Mouse (Mus musculus) layer of hippocampus, postnatal 10 days (tissue): Measurements from ENCODE around the gene Smc5. TPM values are rescaled to one million over a fixed set of nuclear protein-coding genes. Genes with fewer than 3 reads are reported as not detected.

Experiments used
- DNase-seq, 2 experiments: peaks; one replicate each; pipeline ENCODE4 v3.0.0; 2021; ENCODE audit warnings: low spot score in 2 of 2
- total RNA-seq, 2 experiments: library from RNA; stranded (reverse); gene quantifications; 2 replicates each; pipeline ENCODE4 v1.2.3; 2021

The Smc5 gene
- total RNA-seq, 2 experiments from 2014 or later = 39.1 to 41.3 TPM

DNA sequence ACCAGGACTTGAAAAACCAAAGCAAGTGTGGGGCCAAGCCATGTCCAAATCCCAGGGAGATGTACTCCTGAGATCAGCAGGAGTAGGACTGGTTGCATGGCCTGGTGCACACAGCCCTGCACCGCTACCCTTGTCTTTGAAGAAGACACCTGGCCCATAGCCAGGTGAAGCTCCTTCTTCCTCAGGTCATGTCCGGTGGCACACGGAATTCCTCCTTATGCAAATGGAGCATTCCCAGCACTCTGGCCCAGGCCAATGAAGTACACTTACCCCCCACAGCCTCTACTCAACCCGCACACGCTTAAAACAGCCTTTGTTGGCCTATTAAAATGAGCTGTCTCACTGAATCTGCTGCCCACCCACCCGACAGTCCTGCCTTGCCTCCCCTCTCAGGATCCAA lies 82.2 kb downstream of the Smc5 start:
- no peak for DNase-seq

DNA sequence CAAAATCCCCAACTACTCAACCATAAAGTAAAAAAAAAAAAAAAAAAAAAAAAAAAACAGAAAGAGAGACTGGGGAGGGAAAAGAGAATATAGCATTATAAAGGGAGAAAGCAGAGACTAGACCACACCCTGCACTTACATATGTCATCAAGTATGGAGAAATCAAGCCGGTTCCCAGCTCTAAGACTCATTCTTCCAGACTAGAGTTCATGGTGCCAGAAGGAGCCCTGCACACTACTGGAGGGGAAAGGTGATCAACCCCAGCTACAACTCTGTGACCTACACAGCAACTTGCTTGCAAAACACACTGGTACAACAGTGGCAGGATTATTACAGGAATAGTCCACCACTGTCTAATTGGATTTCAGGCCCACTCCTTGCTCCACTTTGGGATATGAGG lies 84.0 kb downstream of the Smc5 start:
- no peak for DNase-seq

DNA sequence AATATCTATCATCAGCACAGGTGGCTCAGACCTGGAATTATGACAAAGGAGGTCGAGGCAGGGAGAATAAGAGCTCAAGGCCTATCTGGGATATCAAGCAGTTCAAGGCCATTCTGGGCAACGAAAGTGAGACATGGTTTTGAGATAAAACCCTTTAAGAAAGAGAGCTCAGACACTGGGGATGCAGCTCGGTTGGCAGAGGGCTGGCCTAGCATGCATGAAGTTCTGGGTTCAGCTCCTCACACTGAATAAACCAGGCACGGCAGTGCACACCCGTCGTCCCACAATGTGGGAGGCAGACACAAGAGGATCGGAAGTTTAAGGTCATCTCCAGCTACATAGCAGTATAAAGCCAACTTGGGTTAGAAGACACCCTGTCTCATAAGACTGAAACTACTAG lies 84.7 kb downstream of the Smc5 start:
- no peak for DNase-seq

DNA sequence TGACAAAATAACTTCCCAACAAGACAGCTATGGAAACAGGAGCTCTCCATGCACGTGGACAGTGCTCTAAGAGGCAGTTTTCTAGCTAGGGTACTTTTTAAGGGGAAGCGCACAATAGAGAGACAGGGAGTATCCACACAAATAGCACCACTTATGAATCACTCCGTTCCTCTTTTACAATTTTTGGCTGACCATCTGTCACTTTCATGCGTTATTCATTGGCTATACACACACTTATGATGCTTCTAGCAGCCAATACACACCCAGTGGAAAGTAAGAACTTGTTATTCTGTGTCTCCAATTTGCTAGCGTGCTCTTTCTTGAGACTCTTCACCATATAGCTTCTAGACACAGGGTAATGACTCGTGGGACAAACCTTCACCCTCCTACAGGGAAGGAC lies 86.0 kb downstream of the Smc5 start:
- DNase-seq = no peak

DNA sequence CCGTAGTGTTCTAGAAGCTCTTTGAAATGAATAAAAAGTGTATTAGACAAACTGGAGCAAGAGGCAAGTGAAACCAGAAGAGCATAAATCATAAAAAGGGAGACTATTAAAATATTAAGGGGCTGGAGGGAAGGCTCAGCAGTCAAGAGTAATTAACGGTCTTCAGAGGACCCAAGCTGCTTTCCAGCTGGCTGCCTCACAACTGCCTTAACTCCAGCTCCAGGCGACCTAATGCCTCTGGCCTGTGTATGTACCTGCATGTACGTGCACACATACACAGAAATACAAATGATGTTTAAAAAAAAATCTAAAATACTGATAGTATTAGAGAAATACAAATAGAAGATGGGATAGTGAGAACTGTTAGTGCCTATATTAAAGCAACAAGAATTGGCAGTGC lies 89.6 kb downstream of the Smc5 start:
- DNase-seq = no peak

DNA sequence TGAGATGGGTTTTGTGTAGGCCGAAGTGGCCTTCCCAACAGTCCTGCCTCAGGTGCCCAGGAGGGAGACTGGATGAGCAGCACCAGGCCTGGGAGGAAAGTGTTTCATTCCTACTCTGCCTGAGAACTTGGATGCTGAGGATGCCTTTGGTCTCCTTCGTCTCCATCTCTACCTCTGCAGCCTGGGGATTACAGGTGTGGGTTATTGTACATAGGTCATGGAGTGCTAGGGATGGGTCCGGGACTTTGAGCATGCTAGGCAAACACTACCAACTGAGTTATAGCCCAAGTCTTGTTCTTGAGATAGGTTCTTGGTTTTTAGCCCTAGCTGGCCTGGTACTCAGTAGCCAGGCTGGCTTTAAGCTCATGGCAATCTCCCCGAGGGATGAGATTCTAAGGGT lies 90.2 kb downstream of the Smc5 start:
- no peak for DNase-seq

DNA sequence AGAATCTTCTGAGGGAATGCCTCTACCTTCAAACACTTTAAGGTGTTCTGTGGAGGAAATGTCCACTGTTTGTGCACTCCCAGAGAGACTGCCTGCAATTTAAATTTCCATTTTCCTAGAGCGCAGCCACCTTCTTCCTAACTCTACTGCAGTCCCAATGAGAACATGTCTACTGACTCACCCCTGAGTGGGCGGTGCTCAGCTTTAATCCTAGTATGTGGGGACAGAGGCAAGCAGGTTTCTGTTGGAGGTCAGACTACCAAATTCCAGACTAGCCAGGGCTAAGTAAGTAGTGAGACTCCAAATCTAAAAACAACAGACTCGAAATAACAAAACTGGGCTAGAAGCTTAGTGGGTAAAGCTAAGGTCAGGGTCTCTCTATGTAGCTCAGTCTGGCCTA lies 95.2 kb downstream of the Smc5 start:
- DNase-seq = no peak

DNA sequence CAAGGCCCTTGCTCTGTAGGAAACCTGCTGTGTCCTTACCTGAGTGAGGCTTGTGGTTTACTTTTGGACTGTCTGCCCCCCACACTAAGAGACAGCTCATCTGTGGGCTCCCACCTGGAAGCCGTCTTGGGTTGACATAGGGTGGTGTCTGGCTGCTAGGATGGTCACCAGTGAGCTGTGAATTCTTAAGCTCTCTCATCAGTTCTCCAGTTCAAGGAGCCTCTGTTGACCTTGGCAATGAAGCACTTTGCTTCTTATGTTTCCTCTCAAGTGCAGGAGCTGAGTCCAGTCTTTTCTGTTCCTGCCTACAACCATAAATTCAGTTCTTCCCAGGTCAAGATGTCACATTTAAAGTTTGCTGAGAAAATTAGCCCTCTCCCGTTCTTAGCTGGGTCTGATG lies 98.2 kb downstream of the Smc5 start:
- DNase-seq = no peak

DNA sequence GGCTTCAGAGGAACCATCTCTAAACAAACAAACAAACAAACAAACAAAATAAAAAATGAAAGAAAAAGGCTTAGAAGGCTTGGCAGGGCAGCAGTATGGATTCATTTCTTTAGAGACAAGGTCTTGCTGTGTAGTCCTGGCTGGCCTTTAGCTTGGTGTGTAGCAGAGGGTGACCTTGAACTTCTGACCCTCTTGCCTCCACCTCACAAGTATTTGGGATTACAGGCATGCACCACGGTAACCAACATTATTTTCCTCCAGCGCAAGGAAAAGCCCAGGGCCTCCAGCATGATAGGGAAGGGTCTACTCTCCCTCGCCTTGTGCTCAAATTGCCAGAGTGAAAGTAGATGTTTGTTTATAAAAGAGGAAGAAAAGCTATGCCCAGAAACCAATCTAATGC lies 98.6 kb downstream of the Smc5 start:
- DNase-seq = no peak

DNA sequence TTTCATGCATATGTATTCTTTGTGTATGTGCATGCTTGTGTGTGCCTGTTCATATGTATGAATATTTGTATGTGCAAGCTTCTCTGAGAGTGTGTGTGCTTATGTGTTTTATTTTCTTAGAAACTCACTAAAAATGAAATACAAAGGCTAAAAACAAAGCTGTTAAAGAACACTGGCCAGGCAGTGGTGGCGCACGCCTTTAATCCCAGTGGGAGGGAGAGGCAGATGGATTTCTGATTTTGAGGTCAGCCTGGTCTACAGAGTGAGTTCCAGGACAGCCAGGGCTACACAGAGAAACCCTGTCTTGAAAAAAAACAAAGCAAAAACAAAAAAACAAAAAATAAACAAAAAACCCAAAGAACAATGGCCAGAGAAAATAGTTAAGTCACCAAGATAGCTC lies 102.6 kb downstream of the Smc5 start:
- no peak for DNase-seq

DNA sequence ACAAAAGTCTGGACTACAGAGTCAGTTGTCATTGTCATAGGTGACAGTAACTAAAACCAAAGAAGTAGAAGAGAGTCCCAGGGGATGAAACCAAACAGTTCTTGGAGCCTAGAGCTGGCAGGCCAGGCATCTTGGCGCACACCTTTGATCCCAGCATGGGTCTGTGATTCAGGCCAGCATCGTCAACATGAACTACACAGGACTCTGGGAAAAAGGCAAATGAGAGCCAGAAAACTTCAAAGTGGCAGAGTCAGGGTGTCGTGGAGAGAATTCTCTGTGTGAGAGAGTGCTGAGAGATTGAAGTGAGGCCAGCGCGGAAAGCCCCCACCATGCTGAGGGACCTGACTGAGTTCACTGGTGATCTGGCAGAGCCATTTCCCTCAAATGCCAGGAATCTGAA lies 103.2 kb downstream of the Smc5 start:
- DNase-seq = peak in 1 of 2 experiments; percentile 55

DNA sequence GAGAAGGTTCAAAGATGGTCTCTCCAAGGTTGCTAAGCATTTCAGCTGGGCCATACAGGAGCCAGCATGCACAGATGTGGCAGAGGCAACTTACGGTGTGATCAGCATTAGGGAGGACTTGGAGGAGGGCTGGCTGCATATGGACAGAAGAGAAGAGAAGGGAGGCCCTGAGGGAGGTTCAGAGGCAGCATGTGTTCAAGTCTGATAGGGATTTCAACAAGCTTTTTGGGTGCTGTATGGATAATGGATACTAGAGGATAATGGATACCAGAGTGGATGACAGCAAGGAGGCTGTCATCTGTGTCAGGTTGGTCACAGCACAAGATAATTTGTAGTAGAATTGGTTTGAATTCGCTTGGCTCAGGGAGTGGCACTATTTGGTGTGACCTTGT lies 104.0 kb downstream of the Smc5 start:
- no peak for DNase-seq

DNA sequence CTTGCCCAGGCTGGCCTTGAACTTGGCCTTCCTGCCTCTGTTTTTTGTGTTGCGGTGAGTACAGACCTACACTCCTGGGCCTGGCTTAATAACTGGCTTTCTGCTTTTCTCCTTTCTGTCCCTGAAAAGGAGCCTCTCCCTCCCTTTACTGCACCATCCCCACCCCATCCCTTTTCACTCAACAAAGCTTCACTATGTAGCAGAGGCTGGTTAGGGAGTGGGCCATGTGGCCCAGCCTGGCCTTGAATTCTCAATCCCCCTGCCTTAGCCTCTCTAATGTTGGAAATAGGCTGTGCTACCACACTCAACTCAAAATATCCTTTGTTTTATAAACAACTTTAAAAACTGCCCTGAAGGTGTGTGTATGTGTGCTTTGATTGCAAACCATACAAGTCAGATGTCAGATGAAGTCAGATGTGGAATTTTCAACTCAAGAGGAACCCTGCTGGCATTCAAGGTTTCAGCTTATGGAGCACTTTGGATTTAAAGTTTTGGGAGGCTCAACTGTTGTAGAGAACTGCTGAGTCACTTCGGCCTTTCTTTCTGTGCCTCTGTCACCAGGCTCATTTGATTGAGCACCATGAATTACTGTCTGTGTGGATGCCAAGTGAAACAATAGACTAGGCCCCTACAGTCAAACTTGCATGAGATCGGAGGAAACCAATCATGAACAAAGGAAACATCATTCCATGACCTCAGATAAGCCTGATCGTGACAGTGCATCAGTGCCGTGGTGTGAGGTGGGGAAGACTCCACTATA lies 104.6 kb downstream of the Smc5 start:
- no peak for DNase-seq

DNA sequence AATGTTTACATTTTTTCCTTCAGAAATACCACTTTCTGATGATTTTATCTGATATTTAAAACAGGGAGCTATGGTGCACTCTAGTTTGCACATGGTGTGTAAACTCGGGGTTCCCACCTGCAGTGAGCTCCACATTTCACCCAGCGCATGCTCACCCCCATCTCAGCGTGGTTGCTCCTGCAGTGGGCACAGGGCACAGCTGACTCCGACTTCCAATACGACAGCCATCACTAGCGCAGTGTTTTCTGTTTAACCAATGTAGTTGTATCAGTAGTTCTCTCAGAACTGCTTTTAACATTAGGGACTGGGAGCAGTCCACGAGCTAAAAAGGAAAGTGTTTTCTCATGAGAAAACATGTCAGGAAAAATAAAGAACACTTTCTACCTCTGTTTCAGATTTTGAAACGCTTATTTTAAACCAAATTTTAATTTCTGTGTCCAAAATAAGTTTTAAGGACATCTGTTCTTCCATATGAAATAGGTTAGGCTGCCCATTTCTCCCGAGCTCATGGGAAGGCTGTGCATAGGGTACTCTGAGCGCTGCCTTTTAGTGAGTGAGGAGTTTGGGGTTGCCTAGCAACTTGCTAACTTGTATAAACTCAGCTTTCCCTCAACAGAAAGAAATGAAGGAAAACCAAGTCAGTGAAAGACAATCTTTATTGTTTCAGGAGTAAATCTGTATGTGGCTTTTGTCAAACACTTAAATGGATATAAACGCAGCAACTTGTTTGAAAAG lies 107.0 kb downstream of the Smc5 start:
- DNase-seq = no peak

DNA sequence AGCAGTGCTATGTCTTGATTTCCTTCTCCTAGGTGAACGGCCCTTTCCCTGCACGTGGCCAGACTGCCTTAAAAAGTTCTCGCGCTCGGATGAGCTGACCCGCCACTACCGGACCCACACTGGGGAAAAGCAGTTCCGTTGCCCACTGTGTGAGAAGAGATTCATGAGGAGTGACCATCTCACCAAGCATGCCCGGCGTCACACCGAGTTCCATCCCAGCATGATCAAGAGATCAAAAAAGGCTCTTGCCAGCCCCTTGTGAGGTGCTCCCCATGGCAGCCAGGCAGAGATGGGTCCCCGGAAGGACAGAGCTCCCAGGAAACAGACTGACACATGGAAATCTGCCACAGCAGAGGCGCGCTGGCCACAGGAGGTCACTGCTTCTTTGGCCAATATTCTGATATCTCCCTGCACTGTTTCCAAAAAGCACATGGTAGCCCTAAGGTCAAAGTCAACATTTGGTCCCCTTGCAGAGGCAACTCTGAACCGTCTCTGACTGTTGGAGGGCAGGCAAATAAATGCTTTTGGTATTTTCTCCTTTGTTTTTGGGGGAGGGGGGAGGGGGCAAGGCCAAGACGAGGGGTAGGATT lies 109.0 kb downstream of the Smc5 start:
- no peak for DNase-seq

DNA sequence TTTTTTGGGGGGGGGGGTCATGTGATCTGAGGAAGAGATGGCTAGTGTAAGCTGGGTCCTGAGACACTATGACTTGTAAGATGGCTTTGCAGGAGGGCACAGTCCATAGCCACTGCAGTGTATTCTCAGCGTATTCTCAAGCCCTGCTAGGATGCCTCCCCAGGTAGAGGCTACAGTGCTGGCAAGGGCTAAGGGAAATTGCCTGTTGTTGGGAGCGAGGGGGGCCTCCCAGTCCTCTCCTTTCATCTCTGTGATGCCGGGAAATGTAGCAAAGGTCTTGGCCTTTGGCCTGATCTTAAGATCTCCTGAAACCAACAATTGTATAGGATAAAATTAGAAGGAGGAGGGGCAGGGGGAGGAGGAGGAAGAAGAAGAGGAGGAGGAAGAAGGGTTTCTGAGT lies 110.3 kb downstream of the Smc5 start:
- no peak for DNase-seq

DNA sequence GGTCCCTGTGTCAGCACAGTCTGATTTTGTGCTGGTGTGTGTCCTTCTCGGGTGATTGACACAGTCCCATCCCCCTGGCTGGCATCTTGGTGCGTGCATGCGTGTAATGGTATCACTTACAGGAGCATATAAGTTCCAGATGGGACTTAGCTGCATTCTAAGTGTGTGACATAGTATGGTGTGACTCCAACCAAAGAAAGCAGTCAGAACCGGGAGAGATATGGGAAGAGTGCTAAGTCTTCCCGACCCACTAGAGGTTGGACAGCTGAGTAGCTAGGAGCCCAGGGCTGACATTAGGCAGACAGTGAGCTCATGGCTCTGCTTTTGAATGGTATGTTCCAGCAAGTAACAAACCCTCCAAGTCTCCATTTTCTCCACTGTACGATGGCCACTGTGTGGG lies 110.8 kb downstream of the Smc5 start:
- no peak for DNase-seq

DNA sequence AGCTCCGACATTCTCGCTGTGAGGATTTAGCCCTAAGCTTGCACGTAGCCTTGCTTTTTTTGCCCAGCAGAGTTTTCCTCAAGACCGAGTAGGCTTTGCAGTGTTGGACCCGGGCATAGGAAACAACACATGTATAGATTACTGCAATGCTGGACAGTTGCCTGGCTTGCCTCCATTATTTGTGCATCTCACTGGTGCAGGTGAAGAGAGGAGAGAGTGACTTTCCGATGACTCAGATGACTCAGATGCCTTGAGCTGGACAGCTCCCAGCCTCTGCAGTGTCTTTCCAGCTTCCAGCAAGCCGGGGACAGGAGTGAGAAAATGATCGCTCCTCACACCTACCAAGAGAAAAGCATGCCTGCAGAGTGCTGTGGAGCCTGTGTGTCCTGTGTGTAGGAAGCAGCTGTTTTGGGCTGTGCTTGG lies 111.3 kb downstream of the Smc5 start:
- no peak for DNase-seq

DNA sequence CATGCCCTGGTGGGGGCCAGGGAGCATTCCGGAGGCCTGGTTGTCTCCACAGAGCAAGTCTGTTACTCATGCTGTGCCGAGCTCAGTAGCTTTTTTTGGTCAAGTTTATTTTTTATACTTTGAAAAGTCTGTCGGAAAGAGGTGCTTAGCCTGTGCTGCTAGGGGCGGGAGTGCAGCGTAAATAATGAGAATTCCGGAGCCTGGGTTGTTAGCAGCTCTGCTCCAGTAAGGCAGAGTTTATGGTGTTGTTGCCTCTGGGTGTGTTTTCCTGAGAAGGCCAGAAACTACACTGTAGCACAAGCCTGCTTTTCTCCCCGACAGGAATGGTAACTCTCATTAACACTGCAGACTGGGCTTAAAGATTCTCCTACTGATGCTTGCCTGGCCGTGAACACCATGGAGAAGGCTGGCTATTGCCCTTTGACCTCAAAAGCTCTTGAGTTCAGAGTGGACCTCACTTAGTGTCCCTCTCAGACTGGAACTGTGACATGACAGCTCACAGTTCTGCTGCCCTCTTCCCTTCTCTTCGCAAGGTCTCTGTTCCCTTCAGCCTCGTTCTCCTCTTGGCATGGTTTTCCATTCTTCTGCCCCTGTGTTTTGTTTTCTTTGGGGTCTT lies 113.8 kb downstream of the Smc5 start:
- no peak for DNase-seq
